Mouse (Mus musculus): ENCODE measurements around the gene CT030661.1.
"Not testable (repeated sequence)": the region's sequence is repeated elsewhere in the genome, so short reads cannot be mapped to it uniquely, and the experiment has no call there.

CT030661.1 gene

DNA sequence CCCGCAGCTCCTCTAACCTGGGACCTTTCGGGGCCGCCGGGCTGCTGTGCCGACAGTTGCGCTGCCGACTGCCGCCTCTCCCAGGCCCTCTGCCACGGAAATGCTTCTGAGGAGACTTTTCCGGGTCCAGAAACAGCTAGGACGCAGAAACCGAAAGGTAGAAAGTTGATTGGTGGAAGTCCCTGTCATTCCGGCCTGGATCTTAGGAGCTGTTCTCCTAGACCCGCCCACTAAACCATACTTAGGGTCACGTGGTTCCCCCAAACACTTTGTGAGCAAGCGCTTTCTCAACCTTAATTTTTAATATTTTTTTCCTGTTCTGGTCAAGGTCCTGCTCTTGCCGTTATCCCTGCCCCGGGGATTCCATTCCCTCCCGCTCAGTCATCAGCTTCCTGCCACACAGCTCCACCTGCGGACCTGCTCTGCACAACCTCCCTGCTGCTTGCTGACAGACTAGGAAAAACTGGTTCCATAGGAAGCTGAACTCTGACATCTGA, at the start of gene CT030661.1:
TSS of gene CT030661.1 (minus strand) at position 108 of the 497 bp plus-strand sequence.
- peak; percentile 51 for DNase-seq (ENCODE audit: low spot score)

DNA sequence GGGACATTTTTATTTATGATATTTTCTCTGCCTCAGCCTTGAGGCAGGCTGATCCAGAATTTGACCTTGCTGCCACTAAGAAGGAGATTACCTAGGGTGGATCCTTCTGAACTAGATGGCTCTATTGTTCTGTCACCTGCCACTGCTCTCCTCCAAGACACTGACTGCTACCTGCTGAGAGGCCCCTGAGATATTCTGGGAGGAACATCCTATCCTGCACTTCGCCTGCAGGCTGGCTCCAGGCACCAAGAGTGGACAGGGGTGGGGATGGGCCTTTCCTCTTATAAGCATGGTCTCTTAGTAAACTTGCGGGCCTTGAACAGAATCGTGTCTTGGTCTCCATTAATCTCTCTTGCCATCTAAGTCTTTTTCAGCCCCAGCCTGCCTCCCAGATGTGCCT, 49.3 kb upstream of the CT030661.1 start:
- DNase-seq (ENCODE audit: low spot score): no peak

DNA sequence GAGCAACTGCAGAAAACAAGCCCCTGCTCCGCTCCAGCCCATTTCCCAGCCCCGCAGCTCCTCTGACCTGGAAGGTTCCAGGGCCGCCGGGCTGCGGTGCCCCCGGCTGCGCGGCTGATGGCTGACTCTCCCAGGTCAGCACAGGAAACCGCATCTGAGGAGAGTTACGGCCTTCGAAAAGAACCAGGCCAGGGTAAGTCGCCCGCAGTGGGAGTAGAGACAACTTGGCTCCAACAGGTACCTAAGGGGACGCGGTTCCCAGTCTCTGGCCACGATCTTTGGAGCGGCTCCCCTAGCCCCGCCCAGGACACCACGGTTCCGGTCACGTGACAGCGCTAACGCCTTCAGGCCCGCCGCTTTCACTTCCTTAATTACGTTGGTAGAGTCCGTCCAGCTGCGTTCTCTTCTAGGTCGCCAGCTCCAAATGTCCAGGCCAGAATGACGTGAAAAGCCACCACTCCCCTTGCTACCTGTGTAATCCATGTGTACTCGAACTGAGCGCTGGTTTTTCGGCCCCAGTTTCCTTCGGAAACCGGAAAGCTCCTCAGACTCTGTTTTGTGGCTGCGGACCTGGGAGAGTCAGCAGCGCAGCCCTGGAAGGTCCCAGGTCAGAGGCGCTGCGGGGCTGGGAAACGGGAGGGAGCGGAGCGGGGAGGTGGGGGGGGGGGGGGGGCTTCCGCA, 46.6 kb upstream of the CT030661.1 start, which contains the start of the genes Zfp944 and Zfp758:
TSS of gene Zfp944 (minus strand) at position 300 of the 681 bp plus-strand sequence.
TSS of gene Zfp758 (plus strand) at position 353 of the 681 bp plus-strand sequence.
- not testable (repeated sequence) for DNase-seq (ENCODE audit: low spot score)

DNA sequence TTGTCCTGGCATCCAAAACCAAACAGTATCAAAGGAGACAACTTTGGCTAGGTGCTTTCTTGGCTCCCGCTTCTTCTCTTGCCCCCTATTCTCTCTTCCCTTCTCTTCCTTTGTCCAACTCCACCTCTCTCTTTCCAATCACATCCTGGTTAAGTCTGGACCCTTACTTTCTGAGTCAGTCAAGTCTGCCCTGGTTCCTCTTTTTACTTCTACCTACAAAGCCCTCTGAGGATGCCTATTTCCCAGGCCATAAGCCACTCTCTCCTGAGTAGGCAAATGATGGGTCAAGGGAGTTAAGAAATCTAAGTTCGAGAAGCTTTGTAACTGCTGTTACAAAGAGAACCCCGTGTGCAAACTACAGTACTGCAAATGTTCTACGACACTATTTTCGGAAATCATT, 45.9 kb upstream of the CT030661.1 start:
- DNase-seq (ENCODE audit: low spot score): no peak

DNA sequence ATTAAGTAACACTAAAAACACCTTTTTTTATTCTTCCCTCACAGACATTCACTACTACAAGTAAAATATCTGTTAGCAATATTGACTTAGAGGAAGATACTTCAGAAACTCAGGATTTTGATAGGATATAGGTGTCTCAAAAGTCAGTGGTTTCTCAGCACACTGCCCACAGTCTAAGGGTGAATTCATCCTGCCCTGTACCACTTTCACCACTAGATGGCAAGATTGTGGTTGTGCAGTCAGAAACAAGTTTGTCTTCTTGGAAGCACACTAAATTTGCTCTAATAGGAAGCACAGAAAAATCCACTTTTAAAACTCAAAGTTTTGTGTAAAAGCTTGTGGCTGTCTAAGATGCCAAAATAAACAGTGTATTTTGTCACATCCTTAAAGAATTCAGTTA, 38.2 kb upstream of the CT030661.1 start:
- DNase-seq (ENCODE audit: low spot score): no peak

DNA sequence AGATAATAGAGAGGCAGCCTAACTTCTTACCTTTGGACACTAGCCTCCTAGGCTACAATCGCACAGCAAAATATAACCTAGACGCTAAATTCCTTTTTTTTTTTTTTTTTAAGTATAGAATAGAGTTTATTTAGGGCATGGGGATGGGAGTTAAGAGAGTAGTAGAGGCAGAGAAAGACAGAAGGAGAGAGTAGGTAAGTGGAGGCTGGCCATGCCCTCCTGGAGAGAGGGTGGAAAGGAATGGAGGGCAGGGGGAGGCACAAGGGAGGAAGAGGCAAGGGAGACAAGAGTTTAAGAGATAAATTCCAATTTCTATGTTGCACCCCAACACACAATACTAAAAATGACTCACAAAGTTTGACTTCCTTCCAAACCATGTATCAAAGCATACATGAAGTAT, 610 bp upstream of the CT030661.1 start:
- not testable (repeated sequence) for DNase-seq (ENCODE audit: low spot score)

DNA sequence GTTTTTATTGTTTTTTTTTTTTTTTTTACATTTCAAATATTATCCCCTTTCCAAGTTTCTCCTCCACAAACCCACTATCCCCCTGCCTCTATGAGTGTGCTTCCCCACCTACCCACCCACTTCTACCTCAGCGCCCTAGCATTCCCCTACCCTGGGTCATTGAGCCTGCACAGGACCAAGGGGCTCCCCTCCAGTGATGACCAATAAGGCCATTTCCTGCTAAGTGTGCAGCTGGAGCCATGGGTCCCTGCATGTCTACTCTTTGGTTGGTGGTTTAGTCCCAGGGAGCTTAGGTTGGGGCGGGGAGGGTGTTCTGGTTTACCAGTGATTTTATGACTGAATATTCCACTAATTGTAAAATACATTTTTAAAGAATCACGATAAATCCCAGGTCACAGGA, 418 bp downstream of the CT030661.1 start:
- not testable (repeated sequence) for DNase-seq (ENCODE audit: low spot score)
